Mouse (Mus musculus): ENCODE data around the gene Nsun7.

GRCm38 (mm10) chr5:66341848-66342247 lies 82.2 kb downstream of the Nsun7 start:
- TF ChIP-seq CTCF (IDR thresholded peaks at IDR 0.05; ENCODE audit: low read depth) (no peak), EP300 (IDR thresholded peaks at IDR 0.05; ENCODE audit: low read depth) (no peak)

Data from liver, embryonic 14.5 days (tissue).